Mouse (Mus musculus) hindbrain, embryonic 14.5 days (tissue): Measurements from ENCODE around the gene Nprl3. TPM values are rescaled to one million over a fixed set of nuclear protein-coding genes. Genes with fewer than 3 reads are reported as not detected.
"Not testable (repeated sequence)": the region's sequence is repeated elsewhere in the genome, so short reads cannot be mapped to it uniquely, and the experiment has no call there.

Source experiments
- ATAC-seq: fragments of 200-750 bp; cut with Nextera tagmentation; 2 replicates; pipeline ENCODE4 v1.8.0; 2017; ENCODE audit warnings: moderate number of reproducible peaks, mild to moderate bottlenecking, moderate TSS enrichment, moderate library complexity; ENCODE audit not compliant: low FRiP score
- DNase-seq: peaks from one replicate; pipeline ENCODE4 v3.0.0-alpha.2; 2015; ENCODE audit warnings: low spot score
- H3K27ac ChIP-seq: fragments of 300-500 bp; sonication (generic); 2 replicates; pipeline ENCODE4 v1.5.1; 2014; ENCODE audit warnings: mild to moderate bottlenecking, moderate library complexity
- H3K27me3 ChIP-seq: fragments of 300-500 bp; sonication (generic); 2 replicates; pipeline ENCODE4 v1.6.1; 2014; ENCODE audit warnings: mild to moderate bottlenecking, low read length, mixed read lengths; ENCODE audit not compliant: control insufficient read depth, insufficient read depth
- H3K36me3 ChIP-seq: fragments of 300-500 bp; sonication (generic); replicated peaks from 2 replicates; pipeline ENCODE4 v1.6.1; 2014; ENCODE audit not compliant: control insufficient read depth, insufficient read depth
- H3K4me1 ChIP-seq: fragments of 300-500 bp; sonication (generic); replicated peaks from 2 replicates; pipeline ENCODE4 v1.6.1; 2014; ENCODE audit warnings: antibody characterized with exemption, low read length, mixed read lengths; ENCODE audit not compliant: control insufficient read depth, insufficient read depth
- H3K4me2 ChIP-seq: fragments of 300-500 bp; sonication (generic); replicated peaks from 2 replicates; pipeline ENCODE4 v1.6.1; 2014; ENCODE audit warnings: mild to moderate bottlenecking, moderate library complexity
- H3K4me3 ChIP-seq: fragments of 300-500 bp; sonication (generic); replicated peaks from 2 replicates; pipeline ENCODE4 v1.5.1; 2014; ENCODE audit warnings: mild to moderate bottlenecking, low read length
- H3K9ac ChIP-seq: fragments of 300-500 bp; sonication (generic); 2 replicates; pipeline ENCODE4 v1.6.1; 2014
- H3K9me3 ChIP-seq: fragments of 300-500 bp; sonication (generic); 2 replicates; pipeline ENCODE4 v1.6.1; 2016; ENCODE audit warnings: low read length; ENCODE audit not compliant: control insufficient read depth
- WGBS: fragments of 180-500 bp; shearing (Covaris S2); extraction: QIAGEN DNeasy Blood & Tissue Kit; methylation state at CpG from one replicate; pipeline ENCODE4 v1.1.7; 2014; 5-methylcytosine and 5-hydroxymethylcytosine counted together
- polyA plus RNA-seq: library from polyadenylated mRNA; unstranded; fragments of >200 nt; fragmentation: Nextera tagmentation; extraction: Ambion mirVana; gene quantifications from 2 replicates; pipeline ENCODE4 v1.2.1, GENCODE M21; 2014

Gene Nprl3
- polyA plus RNA-seq, 1 experiment from 2014 or later: 35.3 TPM

- not testable (repeated sequence) for H3K9ac ChIP-seq, H3K36me3 ChIP-seq, ATAC-seq, H3K4me2 ChIP-seq, H3K9me3 ChIP-seq, DNase-seq, H3K4me3 ChIP-seq, H3K4me1 ChIP-seq, H3K27me3 ChIP-seq, H3K27ac ChIP-seq
These were observed 18.4 kb upstream of the Nprl3 start for GRCm38 (mm10) chr11:32285887-32286286.

DNA sequence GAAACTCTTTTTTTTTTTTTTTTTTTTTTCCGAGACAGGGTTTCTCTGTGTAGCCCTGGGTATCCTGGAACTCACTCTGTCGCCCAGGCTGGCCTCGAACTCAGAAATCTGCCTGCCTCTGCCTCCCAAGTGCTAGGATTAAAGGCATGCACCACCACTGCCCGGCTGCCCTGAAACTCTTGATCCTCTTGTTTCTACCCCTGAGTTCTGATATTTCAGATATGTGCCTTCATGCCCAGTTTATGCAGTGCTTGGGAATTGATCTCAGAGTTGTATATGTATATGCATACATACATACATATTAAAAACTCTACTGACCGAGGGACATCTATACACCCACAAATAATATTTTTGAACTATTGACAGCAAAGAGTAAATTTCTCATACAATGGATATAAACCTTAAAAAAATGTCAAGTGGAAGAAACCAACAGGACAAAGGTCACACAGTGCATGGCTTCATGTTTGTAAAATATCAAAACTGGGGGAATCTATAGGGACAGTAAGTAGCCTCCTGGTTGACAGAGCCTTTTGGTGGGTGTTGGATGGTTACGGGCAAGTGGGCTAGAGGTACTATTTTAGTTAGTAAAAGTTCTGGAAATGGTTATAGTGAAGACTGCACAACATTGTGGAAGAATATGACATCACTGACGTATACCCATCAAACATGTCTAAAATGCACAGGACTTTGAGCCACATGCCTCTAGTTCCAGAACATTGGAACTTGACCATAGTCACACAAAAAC, 17.7 kb upstream of the Nprl3 start:
- no peaks in the 10 kb centered on the region for H3K4me1 ChIP-seq

GRCm38 (mm10) chr11:32284582-32284981, 17.1 kb upstream of the Nprl3 start:
- not testable (repeated sequence) for H3K4me1 ChIP-seq, H3K4me3 ChIP-seq, H3K9me3 ChIP-seq, H3K27me3 ChIP-seq, H3K36me3 ChIP-seq, H3K4me2 ChIP-seq, H3K27ac ChIP-seq, DNase-seq, ATAC-seq, H3K9ac ChIP-seq
- WGBS: 53% methylated on average over 2 of the region's 2 CpGs

More for the DNA sequence above, 17.7 kb upstream of the Nprl3 start:
- Histone ChIP-seq H3K27ac (no peak overlapping the region), H3K27me3 (no peaks in the 10 kb centered on the region), H3K36me3 (no peaks in the 10 kb centered on the region), H3K4me2 (no peak overlapping the region), H3K4me3 (no peak overlapping the region), H3K9ac (no peak overlapping the region), H3K9me3 (no peaks in the 10 kb centered on the region)
- WGBS: 87% methylated on average over 7 of the region's 7 CpGs
- DNase-seq (no peak), ATAC-seq (no peak)

GRCm38 (mm10) chr11:32283091-32283777, 15.7 kb upstream of the Nprl3 start, which contains the start of gene Hba-a1:
Hba-a1 (plus strand) TSS chr11:32283511.
- ATAC-seq, H3K4me1 ChIP-seq, H3K27me3 ChIP-seq, H3K36me3 ChIP-seq, H3K9me3 ChIP-seq, H3K9ac ChIP-seq, H3K4me3 ChIP-seq, H3K27ac ChIP-seq, H3K4me2 ChIP-seq, DNase-seq: not testable (repeated sequence)
- WGBS: 75% methylated on average over 1 of the region's 5 CpGs

DNA sequence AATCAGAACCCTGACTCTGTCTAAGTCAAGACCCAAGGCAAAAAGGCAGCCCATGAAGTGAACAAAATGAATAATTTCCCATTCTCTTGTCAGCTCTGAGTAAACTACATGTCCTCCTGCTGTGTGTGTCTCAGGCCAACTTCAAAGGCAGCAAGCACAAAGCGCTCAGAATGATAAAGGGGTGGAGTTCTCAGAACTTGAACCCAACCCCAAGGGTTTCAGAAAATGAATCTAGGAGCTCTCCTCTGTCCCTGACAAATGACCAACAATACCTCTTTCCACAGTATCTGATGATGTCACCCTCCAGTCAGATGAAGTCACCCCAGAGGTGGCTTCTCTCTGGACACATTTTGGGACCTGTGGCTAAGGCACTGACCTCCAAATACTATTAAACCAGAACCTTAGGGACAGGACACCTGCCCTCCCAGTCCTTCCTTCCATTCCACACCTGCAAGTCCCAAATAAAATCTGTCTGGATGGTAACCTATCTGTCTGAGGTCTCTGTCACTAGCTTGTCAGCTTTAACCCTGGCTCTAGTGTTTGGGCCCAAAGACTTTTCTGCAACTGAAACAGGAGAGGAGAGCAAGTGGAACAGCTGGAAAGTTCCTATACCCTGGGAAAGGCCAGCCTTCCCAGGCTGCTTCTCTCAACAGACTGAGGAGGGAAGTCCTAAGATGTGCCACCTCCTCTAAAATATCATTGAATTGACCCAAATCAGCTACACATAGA, 14.1 kb upstream of the Nprl3 start:
- no peak overlapping the region for H3K9ac ChIP-seq
- no peak for DNase-seq
- H3K4me1 ChIP-seq: no peaks in the 10 kb centered on the region
- H3K4me3 ChIP-seq: no peak overlapping the region
- H3K9me3 ChIP-seq: no peaks in the 10 kb centered on the region
- H3K4me2 ChIP-seq: no peak overlapping the region
- H3K27me3 ChIP-seq: no peaks in the 10 kb centered on the region
- no peak overlapping the region for H3K27ac ChIP-seq
- ATAC-seq: no peak
- WGBS: 47% methylated on average over 1 of the region's 1 CpGs
- H3K36me3 ChIP-seq: no peaks in the 10 kb centered on the region

- H3K27me3 ChIP-seq: no peaks in the 10 kb centered on the region
- no peak overlapping the region for H3K27ac ChIP-seq
- DNase-seq (no peak), ATAC-seq (no peak)
- H3K9me3 ChIP-seq: no peaks in the 10 kb centered on the region
- H3K9ac ChIP-seq: no peak overlapping the region
- H3K4me1 ChIP-seq: no peaks in the 10 kb centered on the region
- H3K36me3 ChIP-seq: no peaks in the 10 kb centered on the region
- no peak overlapping the region for H3K4me3 ChIP-seq
- WGBS: 76% methylated on average over 2 of the region's 2 CpGs
- H3K4me2 ChIP-seq: no peak overlapping the region
These were observed 13.1 kb upstream of the Nprl3 start for GRCm38 (mm10) chr11:32280646-32281045.

- Histone ChIP-seq H3K27me3 (no peaks in the 10 kb centered on the region), H3K9ac (no peak overlapping the region), H3K36me3 (no peaks in the 10 kb centered on the region), H3K4me3 (no peak overlapping the region), H3K27ac (no peak overlapping the region), H3K4me1 (no peaks in the 10 kb centered on the region), H3K4me2 (no peak overlapping the region), H3K9me3 (no peaks in the 10 kb centered on the region)
- DNase-seq (no peak), ATAC-seq (no peak)
- 86% methylated on average over 12 of the region's 12 CpGs for WGBS
These were observed 11.0 kb upstream of the Nprl3 start for GRCm38 (mm10) chr11:32278458-32278957.

GRCm38 (mm10) chr11:32277736-32278457, 10.4 kb upstream of the Nprl3 start:
- ATAC-seq: no peak
- WGBS: 72% methylated on average over 21 of the region's 21 CpGs

GRCm38 (mm10) chr11:32276347-32276746, 8.8 kb upstream of the Nprl3 start, which contains the start of gene Hba-x:
Hba-x (plus strand) TSS chr11:32276400.
- Histone ChIP-seq H3K36me3 (no peaks in the 10 kb centered on the region), H3K9ac (no peak within 1 kb of the TSS), H3K4me1 (no peaks in the 10 kb centered on the region), H3K4me2 (no peak within 1 kb of the TSS), H3K9me3 (no peaks in the 10 kb centered on the region), H3K27ac (no peak within 1 kb of the TSS), H3K27me3 (no peaks in the 10 kb centered on the region), H3K4me3 (no peak within 1 kb of the TSS)
- ATAC-seq (no peak), DNase-seq (no peak)
- 77% methylated on average over 3 of the region's 3 CpGs for WGBS

More at GRCm38 (mm10) chr11:32277736-32278457, 10.4 kb upstream of the Nprl3 start:
- Histone ChIP-seq H3K4me3 (no peak overlapping the region), H3K4me2 (no peak overlapping the region), H3K27me3 (no peaks in the 10 kb centered on the region), H3K9me3 (no peaks in the 10 kb centered on the region), H3K36me3 (no peaks in the 10 kb centered on the region), H3K4me1 (no peaks in the 10 kb centered on the region), H3K27ac (no peak overlapping the region), H3K9ac (no peak overlapping the region)
- DNase-seq: no peak
